Mouse (Mus musculus) adrenal gland (tissue): ENCODE data around the gene Gtpbp4.

ENCODE experiments used
- intact Hi-C: fragments of 180-260 bp; cut with DNase I; formaldehyde crosslinking; loops from one replicate; pipeline ENCODE4 v1.15.1; 2025
- long read RNA-seq, 2 experiments: library from polyadenylated mRNA; unstranded; transcript quantifications; one replicate each; pipeline ENCODE4 v2.0.0; 2020; ENCODE audit warnings: borderline replicate concordance in 1 of 2; ENCODE audit not compliant: insufficient replicate concordance in 1 of 2

Gtpbp4 gene
- long read RNA-seq, experiment 1, full-length matches to known transcripts, result 18 of 117 reads
- long read RNA-seq, experiment 1, partial matches to known transcripts, result 96 of 117 reads
- long read RNA-seq, experiment 1, other reads (novel, unspliced or antisense), result 3 of 117 reads
- long read RNA-seq, experiment 2, full-length matches to known transcripts, result 11 of 95 reads
- long read RNA-seq, experiment 2, partial matches to known transcripts, result 76 of 95 reads
- long read RNA-seq, experiment 2, other reads (novel, unspliced or antisense), result 8 of 95 reads

GRCm38 (mm10) chr13:8995990-8996786, at the start of gene Gtpbp4:
Gene Gtpbp4 (minus strand): TSS chr13:8996083.
- intact Hi-C loops, result loop anchor here (5.0 kb wide), 1 partner anchor 96 kb away; the partner anchor contains the start of gene Larp4b

GRCm38 (mm10) chr13:9044731-9045130, 48.8 kb upstream of the Gtpbp4 start:
- intact Hi-C loops, result no loop called here

- intact Hi-C loops, result no loop called here
Measured at GRCm38 (mm10) chr13:9043289-9044049, 47.6 kb upstream of the Gtpbp4 start.

- intact Hi-C loops, result no loop called here
Measured at GRCm38 (mm10) chr13:9040626-9041025, 44.7 kb upstream of the Gtpbp4 start.

GRCm38 (mm10) chr13:9031996-9032661, 36.2 kb upstream of the Gtpbp4 start:
- intact Hi-C loops, result no loop called here

- intact Hi-C loops, result no loop called here
Measured at GRCm38 (mm10) chr13:9030364-9030763, 34.5 kb upstream of the Gtpbp4 start.

GRCm38 (mm10) chr13:9027251-9027650, 31.4 kb upstream of the Gtpbp4 start:
- intact Hi-C loops, result no loop called here

- intact Hi-C loops, result no loop called here
Measured at GRCm38 (mm10) chr13:9022623-9023022, 26.7 kb upstream of the Gtpbp4 start.

GRCm38 (mm10) chr13:9021556-9021955, 25.7 kb upstream of the Gtpbp4 start:
- intact Hi-C loops, result no loop called here

- intact Hi-C loops, result no loop called here
Measured at GRCm38 (mm10) chr13:9019713-9020112, 23.8 kb upstream of the Gtpbp4 start.

- intact Hi-C loops, result no loop called here
Measured at GRCm38 (mm10) chr13:9018974-9019587, 23.2 kb upstream of the Gtpbp4 start.

- intact Hi-C loops, result no loop called here
Measured at GRCm38 (mm10) chr13:9017190-9017589, 21.3 kb upstream of the Gtpbp4 start.

GRCm38 (mm10) chr13:9014431-9014830, 18.5 kb upstream of the Gtpbp4 start:
- intact Hi-C loops, result no loop called here

GRCm38 (mm10) chr13:9013483-9013882, 17.6 kb upstream of the Gtpbp4 start:
- intact Hi-C loops, result no loop called here

GRCm38 (mm10) chr13:9011596-9012350, 15.9 kb upstream of the Gtpbp4 start:
- intact Hi-C loops, result no loop called here

- intact Hi-C loops, result no loop called here
Measured at GRCm38 (mm10) chr13:9003306-9003705, 7.4 kb upstream of the Gtpbp4 start.

GRCm38 (mm10) chr13:8999464-8999863, 3.6 kb upstream of the Gtpbp4 start:
- intact Hi-C loops, result loop anchor here (5.0 kb wide), 1 partner anchor 93 kb away; the partner anchor contains the start of gene Larp4b

GRCm38 (mm10) chr13:8997221-8997620, 1.3 kb upstream of the Gtpbp4 start:
- intact Hi-C loops, result loop anchor here (5.0 kb wide), 1 partner anchor 95 kb away; the partner anchor contains the start of gene Larp4b

GRCm38 (mm10) chr13:8995159-8995989, 509 bp downstream of the Gtpbp4 start:
- intact Hi-C loops, result loop anchor here (5.0 kb wide), 1 partner anchor 97 kb away; the partner anchor contains the start of gene Larp4b
